Mouse (Mus musculus) neural tube, embryonic 13.5 days (tissue): ENCODE results near the gene Strap. TPM values are rescaled to one million over a fixed set of nuclear protein-coding genes. Genes with fewer than 3 reads are reported as not detected.

Source experiments
- ATAC-seq: fragments of 200-750 bp; cut with Nextera tagmentation; 2 replicates; pipeline ENCODE4 v1.8.0; 2017; ENCODE audit warnings: low read depth, mild to moderate bottlenecking, moderate TSS enrichment, moderate library complexity
- H3K27ac ChIP-seq: fragments of 300-500 bp; sonication (generic); replicated peaks from 2 replicates; pipeline ENCODE4 v1.5.1; 2015; ENCODE audit warnings: moderate library complexity, mild to moderate bottlenecking, inconsistent platforms
- H3K27me3 ChIP-seq: fragments of 300-500 bp; sonication (generic); 2 replicates; pipeline ENCODE4 v1.6.1; 2015; ENCODE audit warnings: mild to moderate bottlenecking, inconsistent platforms
- H3K36me3 ChIP-seq: fragments of 300-500 bp; sonication (generic); 2 replicates; pipeline ENCODE4 v1.6.1; 2015; ENCODE audit warnings: mild to moderate bottlenecking, inconsistent platforms
- H3K4me1 ChIP-seq: fragments of 300-500 bp; sonication (generic); replicated peaks from 2 replicates; pipeline ENCODE4 v1.6.1; 2015; ENCODE audit warnings: inconsistent platforms
- H3K4me2 ChIP-seq: fragments of 300-500 bp; sonication (generic); 2 replicates; pipeline ENCODE4 v1.6.1; 2015; ENCODE audit warnings: inconsistent platforms, mild to moderate bottlenecking, moderate library complexity
- H3K4me3 ChIP-seq: fragments of 300-500 bp; sonication (generic); 2 replicates; pipeline ENCODE4 v1.5.1; 2015; ENCODE audit warnings: mild to moderate bottlenecking, inconsistent platforms
- H3K9ac ChIP-seq: fragments of 300-500 bp; sonication (generic); 2 replicates; pipeline ENCODE4 v1.6.1; 2015; ENCODE audit warnings: moderate library complexity, mild to moderate bottlenecking, inconsistent platforms
- H3K9me3 ChIP-seq: fragments of 300-500 bp; sonication (generic); 2 replicates; pipeline ENCODE4 v1.6.1; 2016; ENCODE audit warnings: inconsistent platforms
- WGBS: fragments of 180-500 bp; shearing (Covaris S2); methylation state at CpG from one replicate; pipeline ENCODE4 v1.1.7; 2015; 5-methylcytosine and 5-hydroxymethylcytosine counted together
- polyA plus RNA-seq: library from polyadenylated mRNA; unstranded; fragments of >200 nt; fragmentation: Nextera tagmentation; extraction: Ambion mirVana; gene quantifications from 2 replicates; pipeline ENCODE4 v1.2.1, GENCODE M21; 2015

Gene Strap
- polyA plus RNA-seq = 175 and 185 TPM in 2 replicates

- peaks cover 24% of the 10 kb centered on the region for H3K4me1 ChIP-seq
- H3K27ac ChIP-seq = peak within 1 kb of the TSS; percentile 87
- 0 out of 2 replicates have a peak, but pooled peaks cover 6% of the 10 kb centered on the region for H3K27me3 ChIP-seq
- ATAC-seq = peak; percentile 97
- H3K9ac ChIP-seq = peak within 1 kb of the TSS; percentile 89
- H3K36me3 ChIP-seq = peaks cover 15% of the 10 kb centered on the region
- under 1% methylated on average over 70 of the region's 86 CpGs for WGBS
- no peaks in the 10 kb centered on the region for H3K9me3 ChIP-seq
- peak within 1 kb of the TSS; percentile 96 for H3K4me2 ChIP-seq
- H3K4me3 ChIP-seq = peak within 1 kb of the TSS; percentile 79
These were observed at the start of gene Strap for GRCm38 (mm10) chr6:137734846-137735609. Gene Strap, plus strand, starts transcription at chr6:137735078.

GRCm38 (mm10) chr6:137687667-137688066 is 47.2 kb upstream of the Strap start:
- ATAC-seq = no peak
- 91% methylated on average over 5 of the region's 5 CpGs for WGBS
- H3K4me3 ChIP-seq = no peak overlapping the region
- H3K9me3 ChIP-seq = no peaks in the 10 kb centered on the region
- H3K27me3 ChIP-seq = no peaks in the 10 kb centered on the region
- no peak overlapping the region for H3K27ac ChIP-seq
- no peaks in the 10 kb centered on the region for H3K36me3 ChIP-seq
- no peak overlapping the region for H3K9ac ChIP-seq
- no peak overlapping the region for H3K4me2 ChIP-seq
- 0 out of 2 replicates have a peak, but pooled peaks cover 4% of the 10 kb centered on the region for H3K4me1 ChIP-seq

- Histone ChIP-seq H3K36me3 (no peaks in the 10 kb centered on the region), H3K9me3 (no peaks in the 10 kb centered on the region), H3K9ac (no peak overlapping the region), H3K4me1 (0 out of 2 replicates have a peak, but pooled peaks cover 4% of the 10 kb centered on the region), H3K27me3 (no peaks in the 10 kb centered on the region), H3K27ac (no peak overlapping the region), H3K4me2 (no peak overlapping the region), H3K4me3 (no peak overlapping the region)
- WGBS = 95% methylated on average over 3 of the region's 3 CpGs
- ATAC-seq = no peak
These were observed 46.8 kb upstream of the Strap start for GRCm38 (mm10) chr6:137688079-137688478.

- H3K4me1 ChIP-seq = 0 out of 2 replicates have a peak, but pooled peaks cover 4% of the 10 kb centered on the region
- no peaks in the 10 kb centered on the region for H3K9me3 ChIP-seq
- ATAC-seq = no peak
- no peak overlapping the region for H3K9ac ChIP-seq
- H3K36me3 ChIP-seq = no peaks in the 10 kb centered on the region
- no peaks in the 10 kb centered on the region for H3K27me3 ChIP-seq
- H3K4me3 ChIP-seq = no peak overlapping the region
- WGBS = 79% methylated on average over 11 of the region's 11 CpGs
- H3K27ac ChIP-seq = no peak overlapping the region
- H3K4me2 ChIP-seq = no peak overlapping the region
These were observed 46.3 kb upstream of the Strap start for GRCm38 (mm10) chr6:137688506-137689105.

GRCm38 (mm10) chr6:137690550-137691119 is 44.2 kb upstream of the Strap start:
- H3K4me3 ChIP-seq = no peak overlapping the region
- WGBS = 73% methylated on average over 2 of the region's 2 CpGs
- ATAC-seq = no peak
- no peak overlapping the region for H3K9ac ChIP-seq
- H3K36me3 ChIP-seq = no peaks in the 10 kb centered on the region
- no peaks in the 10 kb centered on the region for H3K27me3 ChIP-seq
- no peak overlapping the region for H3K4me2 ChIP-seq
- H3K4me1 ChIP-seq = 0 out of 2 replicates have a peak, but pooled peaks cover 4% of the 10 kb centered on the region
- no peaks in the 10 kb centered on the region for H3K9me3 ChIP-seq
- H3K27ac ChIP-seq = no peak overlapping the region

GRCm38 (mm10) chr6:137694310-137694709 is 40.6 kb upstream of the Strap start:
- Histone ChIP-seq H3K27me3 (no peaks in the 10 kb centered on the region), H3K4me2 (no peak overlapping the region), H3K36me3 (no peaks in the 10 kb centered on the region), H3K27ac (no peak overlapping the region), H3K4me1 (no peaks in the 10 kb centered on the region), H3K4me3 (no peak overlapping the region), H3K9me3 (no peaks in the 10 kb centered on the region), H3K9ac (no peak overlapping the region)
- no peak for ATAC-seq
- WGBS = 91% methylated on average over 2 of the region's 2 CpGs

GRCm38 (mm10) chr6:137695046-137695445 is 39.8 kb upstream of the Strap start:
- 89% methylated on average over 8 of the region's 8 CpGs for WGBS
- Histone ChIP-seq H3K4me2 (no peak overlapping the region), H3K36me3 (no peaks in the 10 kb centered on the region), H3K4me1 (no peaks in the 10 kb centered on the region), H3K9me3 (no peaks in the 10 kb centered on the region), H3K27me3 (no peaks in the 10 kb centered on the region), H3K4me3 (no peak overlapping the region), H3K9ac (no peak overlapping the region), H3K27ac (no peak overlapping the region)
- ATAC-seq = no peak

- H3K9ac ChIP-seq = no peak overlapping the region
- ATAC-seq = no peak
- no peaks in the 10 kb centered on the region for H3K9me3 ChIP-seq
- H3K27ac ChIP-seq = no peak overlapping the region
- no peaks in the 10 kb centered on the region for H3K27me3 ChIP-seq
- no peaks in the 10 kb centered on the region for H3K4me1 ChIP-seq
- H3K4me3 ChIP-seq = no peak overlapping the region
- H3K4me2 ChIP-seq = no peak overlapping the region
- 78% methylated on average over 8 of the region's 8 CpGs for WGBS
- no peaks in the 10 kb centered on the region for H3K36me3 ChIP-seq
These were observed 38.3 kb upstream of the Strap start for GRCm38 (mm10) chr6:137696445-137697204.

- 66% methylated on average over 7 of the region's 7 CpGs for WGBS
- H3K4me2 ChIP-seq = no peak overlapping the region
- H3K9me3 ChIP-seq = no peaks in the 10 kb centered on the region
- H3K4me3 ChIP-seq = no peak overlapping the region
- H3K9ac ChIP-seq = no peak overlapping the region
- no peaks in the 10 kb centered on the region for H3K4me1 ChIP-seq
- H3K27ac ChIP-seq = no peak overlapping the region
- H3K27me3 ChIP-seq = no peaks in the 10 kb centered on the region
- peak; percentile 80 for ATAC-seq
- no peaks in the 10 kb centered on the region for H3K36me3 ChIP-seq
These were observed 35.4 kb upstream of the Strap start for GRCm38 (mm10) chr6:137699434-137699833.

- no peaks in the 10 kb centered on the region for H3K4me1 ChIP-seq
- no peak overlapping the region for H3K27ac ChIP-seq
- no peaks in the 10 kb centered on the region for H3K9me3 ChIP-seq
- no peak overlapping the region for H3K4me3 ChIP-seq
- no peaks in the 10 kb centered on the region for H3K36me3 ChIP-seq
- H3K4me2 ChIP-seq = no peak overlapping the region
- H3K27me3 ChIP-seq = no peaks in the 10 kb centered on the region
- ATAC-seq = no peak
- H3K9ac ChIP-seq = no peak overlapping the region
- WGBS = 93% methylated on average over 3 of the region's 3 CpGs
These were observed 32.7 kb upstream of the Strap start for GRCm38 (mm10) chr6:137702186-137702585.

GRCm38 (mm10) chr6:137702918-137703317 is 32.0 kb upstream of the Strap start:
- no peak for ATAC-seq
- 95% methylated on average over 4 of the region's 4 CpGs for WGBS

GRCm38 (mm10) chr6:137703431-137703830 is 31.4 kb upstream of the Strap start:
- H3K4me2 ChIP-seq = no peak overlapping the region
- no peaks in the 10 kb centered on the region for H3K27me3 ChIP-seq
- H3K9me3 ChIP-seq = no peaks in the 10 kb centered on the region
- H3K9ac ChIP-seq = no peak overlapping the region
- no peak overlapping the region for H3K27ac ChIP-seq
- H3K4me3 ChIP-seq = no peak overlapping the region
- no peak for ATAC-seq
- no peaks in the 10 kb centered on the region for H3K4me1 ChIP-seq
- no peaks in the 10 kb centered on the region for H3K36me3 ChIP-seq
- WGBS = 92% methylated on average over 7 of the region's 7 CpGs

More at GRCm38 (mm10) chr6:137702918-137703317, 32.0 kb upstream of the Strap start:
- no peak overlapping the region for H3K4me2 ChIP-seq
- H3K27ac ChIP-seq = no peak overlapping the region
- no peak overlapping the region for H3K9ac ChIP-seq
- H3K36me3 ChIP-seq = no peaks in the 10 kb centered on the region
- H3K27me3 ChIP-seq = no peaks in the 10 kb centered on the region
- no peaks in the 10 kb centered on the region for H3K9me3 ChIP-seq
- H3K4me3 ChIP-seq = no peak overlapping the region
- no peaks in the 10 kb centered on the region for H3K4me1 ChIP-seq
